Mouse (Mus musculus): ENCODE data around the gene Pde4dip.

- TF ChIP-seq CTCF (IDR thresholded peaks at IDR 0.05) (no peak), POLR2A (IDR thresholded peaks at IDR 0.05; ENCODE audit: insufficient read depth, low read depth, low read length) (peak; percentile 33; the same call in 1 of the 2 replicates)
Observed at GRCm38 (mm10) chr3:97810334-97810733, 78.2 kb downstream of the Pde4dip start.
